Mouse (Mus musculus) embryonic facial prominence, embryonic 15.5 days (tissue): ENCODE results near the gene Tln1. TPM values are rescaled to one million over a fixed set of nuclear protein-coding genes. Genes with fewer than 3 reads are reported as not detected.

Experiments
- ATAC-seq: fragments of 200-750 bp; cut with Nextera tagmentation; 2 replicates; pipeline ENCODE4 v1.8.0; 2017; ENCODE audit warnings: low read depth, moderate TSS enrichment; ENCODE audit not compliant: insufficient number of reproducible peaks, low FRiP score, low TSS enrichment
- H3K27ac ChIP-seq: fragments of 300-500 bp; sonication (generic); replicated peaks from 2 replicates; pipeline ENCODE4 v1.5.1; 2015; ENCODE audit warnings: mild to moderate bottlenecking, inconsistent platforms
- H3K27me3 ChIP-seq: fragments of 300-500 bp; sonication (generic); 2 replicates; pipeline ENCODE4 v1.6.1; 2015; ENCODE audit warnings: inconsistent platforms
- H3K36me3 ChIP-seq: fragments of 300-500 bp; sonication (generic); 2 replicates; pipeline ENCODE4 v1.6.1; 2015; ENCODE audit warnings: mild to moderate bottlenecking, inconsistent platforms
- H3K4me1 ChIP-seq: fragments of 300-500 bp; sonication (generic); 2 replicates; pipeline ENCODE4 v1.6.1; 2015; ENCODE audit warnings: inconsistent platforms
- H3K4me2 ChIP-seq: fragments of 300-500 bp; sonication (generic); replicated peaks from 2 replicates; pipeline ENCODE4 v1.6.1; 2015; ENCODE audit warnings: mild to moderate bottlenecking, inconsistent platforms
- H3K4me3 ChIP-seq: fragments of 300-500 bp; sonication (generic); replicated peaks from 2 replicates; pipeline ENCODE4 v1.5.1; 2015; ENCODE audit warnings: mild to moderate bottlenecking, inconsistent platforms
- H3K9ac ChIP-seq: fragments of 300-500 bp; sonication (generic); 2 replicates; pipeline ENCODE4 v1.6.1; 2015; ENCODE audit warnings: inconsistent platforms
- H3K9me3 ChIP-seq: fragments of 300-500 bp; sonication (generic); replicated peaks from 2 replicates; pipeline ENCODE4 v1.6.1; 2016; ENCODE audit warnings: inconsistent platforms
- WGBS: fragments of 180-500 bp; shearing (Covaris S2); methylation state at CpG from one replicate; pipeline ENCODE4 v1.1.7; 2015; 5-methylcytosine and 5-hydroxymethylcytosine counted together
- polyA plus RNA-seq: library from polyadenylated mRNA; unstranded; fragments of >200 nt; fragmentation: Nextera tagmentation; extraction: Ambion mirVana; gene quantifications from 2 replicates; pipeline ENCODE4 v1.2.1, GENCODE M21; 2015

The Tln1 gene
- polyA plus RNA-seq, 1 experiment from 2014 or later: 55.8 TPM

- ATAC-seq: peak; percentile 84
- H3K9me3 ChIP-seq: no peaks in the 10 kb centered on the region
- H3K27ac ChIP-seq: peak within 1 kb of the TSS; percentile 76
- H3K27me3 ChIP-seq: no peaks in the 10 kb centered on the region
- H3K9ac ChIP-seq: peak within 1 kb of the TSS; percentile 47
- H3K4me3 ChIP-seq: peak within 1 kb of the TSS; percentile 65
- H3K36me3 ChIP-seq: peaks cover 5% of the 10 kb centered on the region; the same call in 1 of the 2 replicates
- peaks cover 33% of the 10 kb centered on the region for H3K4me1 ChIP-seq
- WGBS: 7% methylated on average over 50 of the region's 50 CpGs
- peak within 1 kb of the TSS; percentile 87 for H3K4me2 ChIP-seq
Measured at GRCm38 (mm10) chr4:43499407-43500333, 62.8 kb downstream of the Tln1 start, which contains the start of gene Arhgef39. TSS of gene Arhgef39 (minus strand) at chr4:43499695.

- Histone ChIP-seq H3K27me3 (no peaks in the 10 kb centered on the region), H3K4me2 (peak overlapping the region; percentile 87), H3K36me3 (peaks cover 5% of the 10 kb centered on the region; the same call in 1 of the 2 replicates), H3K9ac (peak overlapping the region; percentile 47), H3K9me3 (no peaks in the 10 kb centered on the region), H3K27ac (peak overlapping the region; percentile 76), H3K4me3 (peak overlapping the region; percentile 65), H3K4me1 (peaks cover 40% of the 10 kb centered on the region)
- ATAC-seq: no peak
- WGBS: 15% methylated on average over 8 of the region's 8 CpGs
Measured at GRCm38 (mm10) chr4:43498983-43499382, 63.5 kb downstream of the Tln1 start.

GRCm38 (mm10) chr4:43497946-43498345 lies 64.5 kb downstream of the Tln1 start:
- H3K4me3 ChIP-seq: peak overlapping the region; percentile 65
- H3K27ac ChIP-seq: no peak overlapping the region
- WGBS: 71% methylated on average over 4 of the region's 4 CpGs
- H3K27me3 ChIP-seq: no peaks in the 10 kb centered on the region
- no peak for ATAC-seq
- H3K36me3 ChIP-seq: peaks cover 5% of the 10 kb centered on the region; the same call in 1 of the 2 replicates
- H3K4me2 ChIP-seq: peak overlapping the region; percentile 87
- no peaks in the 10 kb centered on the region for H3K9me3 ChIP-seq
- no peak overlapping the region for H3K9ac ChIP-seq
- peaks cover 45% of the 10 kb centered on the region for H3K4me1 ChIP-seq

- Histone ChIP-seq H3K4me3 (no peak overlapping the region), H3K9ac (no peak overlapping the region), H3K27ac (no peak overlapping the region), H3K27me3 (no peaks in the 10 kb centered on the region), H3K4me2 (0 out of 2 replicates have a peak overlapping the region, but pooled peaks have one; percentile 0), H3K36me3 (peaks cover 5% of the 10 kb centered on the region; the same call in 1 of the 2 replicates), H3K4me1 (peaks cover 45% of the 10 kb centered on the region), H3K9me3 (no peaks in the 10 kb centered on the region)
- ATAC-seq: no peak
- WGBS: 91% methylated on average over 8 of the region's 8 CpGs
Measured at GRCm38 (mm10) chr4:43497405-43497804, 65.1 kb downstream of the Tln1 start.

GRCm38 (mm10) chr4:43496587-43496986 lies 65.9 kb downstream of the Tln1 start:
- no peaks in the 10 kb centered on the region for H3K27me3 ChIP-seq
- H3K36me3 ChIP-seq: peaks cover 5% of the 10 kb centered on the region; the same call in 1 of the 2 replicates
- H3K4me3 ChIP-seq: no peak overlapping the region
- H3K9me3 ChIP-seq: no peaks in the 10 kb centered on the region
- peaks cover 45% of the 10 kb centered on the region for H3K4me1 ChIP-seq
- no peak overlapping the region for H3K27ac ChIP-seq
- no peak for ATAC-seq
- no peak overlapping the region for H3K4me2 ChIP-seq
- 62% methylated on average over 6 of the region's 6 CpGs for WGBS
- H3K9ac ChIP-seq: no peak overlapping the region

- H3K4me2 ChIP-seq: peak overlapping the region; percentile 66
- peak overlapping the region; percentile 94 for H3K27ac ChIP-seq
- WGBS: under 1% methylated on average over 9 of the region's 9 CpGs
- H3K9ac ChIP-seq: peak overlapping the region; percentile 88
- peaks cover 34% of the 10 kb centered on the region for H3K4me1 ChIP-seq
- H3K36me3 ChIP-seq: peaks cover 5% of the 10 kb centered on the region; the same call in 1 of the 2 replicates
- H3K9me3 ChIP-seq: no peaks in the 10 kb centered on the region
- H3K4me3 ChIP-seq: peak overlapping the region; percentile 87
- no peak for ATAC-seq
- no peaks in the 10 kb centered on the region for H3K27me3 ChIP-seq
Measured at GRCm38 (mm10) chr4:43493846-43494240, 68.6 kb downstream of the Tln1 start.

- H3K4me2 ChIP-seq: peak overlapping the region; percentile 66
- H3K27me3 ChIP-seq: no peaks in the 10 kb centered on the region
- H3K4me3 ChIP-seq: peak overlapping the region; percentile 87
- H3K36me3 ChIP-seq: peaks cover 5% of the 10 kb centered on the region; the same call in 1 of the 2 replicates
- peak overlapping the region; percentile 88 for H3K9ac ChIP-seq
- H3K9me3 ChIP-seq: no peaks in the 10 kb centered on the region
- under 1% methylated on average over 47 of the region's 47 CpGs for WGBS
- peaks cover 29% of the 10 kb centered on the region for H3K4me1 ChIP-seq
- ATAC-seq: peak; percentile 91
- H3K27ac ChIP-seq: peak overlapping the region; percentile 94
Measured at GRCm38 (mm10) chr4:43493186-43493845, 69.2 kb downstream of the Tln1 start.

- Histone ChIP-seq H3K4me2 (peak within 1 kb of the TSS; percentile 66), H3K36me3 (peaks cover 5% of the 10 kb centered on the region; the same call in 1 of the 2 replicates), H3K9me3 (no peaks in the 10 kb centered on the region), H3K9ac (peak within 1 kb of the TSS; percentile 88), H3K4me1 (peaks cover 24% of the 10 kb centered on the region), H3K27me3 (no peaks in the 10 kb centered on the region), H3K27ac (peak within 1 kb of the TSS; percentile 94), H3K4me3 (peak within 1 kb of the TSS; percentile 87)
- under 1% methylated on average over 25 of the region's 25 CpGs for WGBS
- peak; percentile 97 for ATAC-seq
Measured at GRCm38 (mm10) chr4:43492821-43493185, 69.7 kb downstream of the Tln1 start, which contains the start of gene Ccdc107. TSS of gene Ccdc107 (plus strand) at chr4:43492900.

- WGBS: 42% methylated on average over 12 of the region's 12 CpGs
Measured at GRCm38 (mm10) chr4:43492101-43492820, 70.2 kb downstream of the Tln1 start.

GRCm38 (mm10) chr4:43490801-43491200 lies 71.7 kb downstream of the Tln1 start:
- WGBS: 87% methylated on average over 5 of the region's 5 CpGs
- H3K36me3 ChIP-seq: no peaks in the 10 kb centered on the region
- ATAC-seq: no peak
- H3K9ac ChIP-seq: no peak overlapping the region
- no peaks in the 10 kb centered on the region for H3K9me3 ChIP-seq
- H3K27me3 ChIP-seq: no peaks in the 10 kb centered on the region
- H3K27ac ChIP-seq: no peak overlapping the region
- H3K4me1 ChIP-seq: peaks cover 16% of the 10 kb centered on the region
- H3K4me3 ChIP-seq: no peak overlapping the region
- no peak overlapping the region for H3K4me2 ChIP-seq

More at GRCm38 (mm10) chr4:43492101-43492820, 70.2 kb downstream of the Tln1 start:
- H3K4me1 ChIP-seq: peaks cover 18% of the 10 kb centered on the region
- peaks cover 5% of the 10 kb centered on the region; the same call in 1 of the 2 replicates for H3K36me3 ChIP-seq
- H3K9ac ChIP-seq: no peak overlapping the region
- no peaks in the 10 kb centered on the region for H3K27me3 ChIP-seq
- H3K27ac ChIP-seq: peak overlapping the region; percentile 94
- H3K9me3 ChIP-seq: no peaks in the 10 kb centered on the region
- peak overlapping the region; percentile 66 for H3K4me2 ChIP-seq
- H3K4me3 ChIP-seq: peak overlapping the region; percentile 87
- ATAC-seq: no peak
